Mouse (Mus musculus): ENCODE data around the gene Plaur. TPM values are rescaled to one million over a fixed set of nuclear protein-coding genes. Genes with fewer than 3 reads are reported as not detected.

Gene Plaur
- polyA plus RNA-seq (2015; fragmentation: Nextera tagmentation; extraction: Ambion mirVana) = 1.8 and 2.2 TPM in 2 replicates

- WGBS = 9% methylated on average over 26 of the region's 27 CpGs
- Histone ChIP-seq H3K27ac (ENCODE audit: low read depth, low read length) (no peak within 1 kb of the TSS), H3K4me3 (ENCODE audit: low read length) (no peak within 1 kb of the TSS), H3K4me1 (ENCODE audit: control insufficient read depth, insufficient read depth, low read depth, low read length) (peaks cover 3% of the 10 kb centered on the region; the same call in 1 of the 2 replicates), H3K27me3 (replicated peaks; ENCODE audit: control insufficient read depth, insufficient read depth, low read length) (no peaks in the 10 kb centered on the region; the same call in 1 of the 2 replicates), H3K9me3 (ENCODE audit: control insufficient read depth, low read length) (no peaks in the 10 kb centered on the region), H3K9ac (ENCODE audit: low read depth, low read length) (no peak within 1 kb of the TSS), H3K4me2 (ENCODE audit: low read length) (peak within 1 kb of the TSS; percentile 8), H3K36me3 (ENCODE audit: control insufficient read depth, insufficient read depth, low read length) (no peaks in the 10 kb centered on the region)
- peak; percentile 54; the same call in 1 of the 2 replicates for ATAC-seq
Measured at GRCm38 (mm10) chr7:24462388-24463319, at the start of gene Plaur. TSS of gene Plaur (plus strand) at chr7:24462484.

- Histone ChIP-seq H3K4me2 (ENCODE audit: low read length) (no peak overlapping the region), H3K9me3 (ENCODE audit: control insufficient read depth, low read length) (no peaks in the 10 kb centered on the region), H3K36me3 (ENCODE audit: control insufficient read depth, insufficient read depth, low read length) (peaks cover 3% of the 10 kb centered on the region; the same call in 1 of the 2 replicates), H3K9ac (ENCODE audit: low read depth, low read length) (no peak overlapping the region), H3K4me1 (ENCODE audit: control insufficient read depth, insufficient read depth, low read depth, low read length) (no peaks in the 10 kb centered on the region), H3K27me3 (replicated peaks; ENCODE audit: control insufficient read depth, insufficient read depth, low read length) (no peaks in the 10 kb centered on the region), H3K27ac (ENCODE audit: low read depth, low read length) (no peak overlapping the region), H3K4me3 (ENCODE audit: low read length) (no peak overlapping the region)
- 94% methylated on average over 3 of the region's 3 CpGs for WGBS
- no peak for ATAC-seq
Measured at GRCm38 (mm10) chr7:24413630-24414029, 48.7 kb upstream of the Plaur start.

- H3K4me3 ChIP-seq (ENCODE audit: low read length) = no peak overlapping the region
- H3K36me3 ChIP-seq (ENCODE audit: control insufficient read depth, insufficient read depth, low read length) = peaks cover 3% of the 10 kb centered on the region; the same call in 1 of the 2 replicates
- no peak overlapping the region for H3K9ac ChIP-seq (ENCODE audit: low read depth, low read length)
- no peak for ATAC-seq
- H3K9me3 ChIP-seq (ENCODE audit: control insufficient read depth, low read length) = no peaks in the 10 kb centered on the region
- H3K4me1 ChIP-seq (ENCODE audit: control insufficient read depth, insufficient read depth, low read depth, low read length) = no peaks in the 10 kb centered on the region
- H3K4me2 ChIP-seq (ENCODE audit: low read length) = no peak overlapping the region
- no peak overlapping the region for H3K27ac ChIP-seq (ENCODE audit: low read depth, low read length)
- 85% methylated on average over 7 of the region's 7 CpGs for WGBS
- H3K27me3 ChIP-seq (replicated peaks; ENCODE audit: control insufficient read depth, insufficient read depth, low read length) = no peaks in the 10 kb centered on the region
Measured at GRCm38 (mm10) chr7:24415261-24415660, 47.0 kb upstream of the Plaur start.

- Histone ChIP-seq H3K9me3 (ENCODE audit: control insufficient read depth, low read length) (no peaks in the 10 kb centered on the region), H3K4me2 (ENCODE audit: low read length) (no peak overlapping the region), H3K27me3 (replicated peaks; ENCODE audit: control insufficient read depth, insufficient read depth, low read length) (no peaks in the 10 kb centered on the region), H3K9ac (ENCODE audit: low read depth, low read length) (no peak overlapping the region; the same call in 1 of the 2 replicates), H3K36me3 (ENCODE audit: control insufficient read depth, insufficient read depth, low read length) (peaks cover 8% of the 10 kb centered on the region), H3K4me1 (ENCODE audit: control insufficient read depth, insufficient read depth, low read depth, low read length) (peaks cover 7% of the 10 kb centered on the region), H3K27ac (ENCODE audit: low read depth, low read length) (no peak overlapping the region), H3K4me3 (ENCODE audit: low read length) (no peak overlapping the region)
- ATAC-seq = no peak
- WGBS = 32% methylated on average over 8 of the region's 8 CpGs
Measured at GRCm38 (mm10) chr7:24419579-24419978, 42.7 kb upstream of the Plaur start.

DNA sequence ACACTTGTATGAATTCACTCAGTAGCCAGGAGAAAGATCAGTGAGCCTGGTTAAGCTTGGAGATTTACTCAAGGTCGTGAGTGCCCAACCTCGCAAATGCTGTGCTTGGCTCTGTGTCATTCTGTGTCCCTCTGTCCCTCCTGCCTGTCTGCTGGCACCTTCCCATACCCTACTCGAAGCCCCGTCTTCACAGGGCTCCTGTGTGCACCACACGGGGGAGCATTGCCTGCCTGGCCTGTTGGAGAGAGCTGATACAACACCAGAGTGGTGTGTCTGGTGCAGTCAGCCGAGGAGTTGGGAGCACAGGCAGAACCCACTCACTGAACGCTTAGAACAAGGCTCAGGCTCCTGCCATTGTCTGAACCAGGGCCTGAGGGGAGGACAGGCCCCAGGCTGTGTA lies 40.6 kb upstream of the Plaur start:
- H3K4me1 ChIP-seq (ENCODE audit: control insufficient read depth, insufficient read depth, low read depth, low read length) = peaks cover 7% of the 10 kb centered on the region
- peaks cover 7% of the 10 kb centered on the region for H3K36me3 ChIP-seq (ENCODE audit: control insufficient read depth, insufficient read depth, low read length)
- 50% methylated on average over 7 of the region's 7 CpGs for WGBS
- H3K4me2 ChIP-seq (ENCODE audit: low read length) = no peak overlapping the region
- no peaks in the 10 kb centered on the region for H3K27me3 ChIP-seq (replicated peaks; ENCODE audit: control insufficient read depth, insufficient read depth, low read length)
- peak overlapping the region; percentile 64; the same call in 1 of the 2 replicates for H3K27ac ChIP-seq (ENCODE audit: low read depth, low read length)
- no peak overlapping the region for H3K9ac ChIP-seq (ENCODE audit: low read depth, low read length)
- ATAC-seq = no peak
- H3K4me3 ChIP-seq (ENCODE audit: low read length) = no peak overlapping the region
- H3K9me3 ChIP-seq (ENCODE audit: control insufficient read depth, low read length) = no peaks in the 10 kb centered on the region

GRCm38 (mm10) chr7:24422251-24422650 lies 40.0 kb upstream of the Plaur start:
- Histone ChIP-seq H3K27ac (ENCODE audit: low read depth, low read length) (peak overlapping the region; percentile 64; the same call in 1 of the 2 replicates), H3K4me3 (ENCODE audit: low read length) (no peak overlapping the region), H3K36me3 (ENCODE audit: control insufficient read depth, insufficient read depth, low read length) (peaks cover 4% of the 10 kb centered on the region), H3K27me3 (replicated peaks; ENCODE audit: control insufficient read depth, insufficient read depth, low read length) (no peaks in the 10 kb centered on the region), H3K4me1 (ENCODE audit: control insufficient read depth, insufficient read depth, low read depth, low read length) (peaks cover 7% of the 10 kb centered on the region), H3K9ac (ENCODE audit: low read depth, low read length) (no peak overlapping the region; the same call in 1 of the 2 replicates), H3K9me3 (ENCODE audit: control insufficient read depth, low read length) (no peaks in the 10 kb centered on the region), H3K4me2 (ENCODE audit: low read length) (no peak overlapping the region)
- ATAC-seq = peak; percentile 77
- WGBS = 46% methylated on average over 8 of the region's 8 CpGs

DNA sequence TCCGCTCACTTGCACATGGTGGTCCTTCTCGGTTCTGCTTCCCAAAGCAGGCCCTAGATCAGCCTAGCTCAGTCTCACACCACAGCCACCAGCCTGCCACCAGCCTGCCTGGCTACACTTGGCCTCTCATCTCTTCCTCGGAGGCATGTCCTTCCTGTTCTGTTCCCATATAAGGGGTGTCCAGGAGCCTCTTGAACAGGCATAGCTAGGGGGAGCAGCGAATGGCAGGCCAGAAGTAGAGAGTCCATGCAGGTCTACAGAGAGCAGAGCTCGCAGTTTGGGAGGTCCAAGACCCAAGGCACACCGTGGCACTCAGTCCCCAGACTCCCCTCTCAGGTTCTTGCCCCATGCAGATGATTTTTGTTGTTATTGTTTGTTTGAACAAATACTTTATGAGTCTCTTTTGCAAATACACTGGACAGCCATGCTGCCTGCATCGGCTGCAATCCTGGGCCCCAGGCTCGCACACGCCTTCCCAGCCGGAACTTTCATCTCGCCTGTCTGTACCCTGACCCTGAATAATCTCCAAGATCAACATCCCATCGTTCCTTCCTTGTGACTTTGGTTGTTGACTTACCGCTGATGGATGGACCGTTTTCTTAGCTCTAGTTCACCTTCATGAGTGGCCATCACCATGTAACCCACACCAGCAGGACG lies 39.0 kb upstream of the Plaur start:
- H3K4me2 ChIP-seq (ENCODE audit: low read length) = no peak overlapping the region
- 92% methylated on average over 15 of the region's 15 CpGs for WGBS
- H3K9me3 ChIP-seq (ENCODE audit: control insufficient read depth, low read length) = no peaks in the 10 kb centered on the region
- ATAC-seq = no peak
- H3K4me1 ChIP-seq (ENCODE audit: control insufficient read depth, insufficient read depth, low read depth, low read length) = peaks cover 7% of the 10 kb centered on the region
- no peak overlapping the region for H3K9ac ChIP-seq (ENCODE audit: low read depth, low read length)
- H3K36me3 ChIP-seq (ENCODE audit: control insufficient read depth, insufficient read depth, low read length) = peaks cover 4% of the 10 kb centered on the region
- no peak overlapping the region for H3K4me3 ChIP-seq (ENCODE audit: low read length)
- H3K27me3 ChIP-seq (replicated peaks; ENCODE audit: control insufficient read depth, insufficient read depth, low read length) = no peaks in the 10 kb centered on the region
- H3K27ac ChIP-seq (ENCODE audit: low read depth, low read length) = no peak overlapping the region

DNA sequence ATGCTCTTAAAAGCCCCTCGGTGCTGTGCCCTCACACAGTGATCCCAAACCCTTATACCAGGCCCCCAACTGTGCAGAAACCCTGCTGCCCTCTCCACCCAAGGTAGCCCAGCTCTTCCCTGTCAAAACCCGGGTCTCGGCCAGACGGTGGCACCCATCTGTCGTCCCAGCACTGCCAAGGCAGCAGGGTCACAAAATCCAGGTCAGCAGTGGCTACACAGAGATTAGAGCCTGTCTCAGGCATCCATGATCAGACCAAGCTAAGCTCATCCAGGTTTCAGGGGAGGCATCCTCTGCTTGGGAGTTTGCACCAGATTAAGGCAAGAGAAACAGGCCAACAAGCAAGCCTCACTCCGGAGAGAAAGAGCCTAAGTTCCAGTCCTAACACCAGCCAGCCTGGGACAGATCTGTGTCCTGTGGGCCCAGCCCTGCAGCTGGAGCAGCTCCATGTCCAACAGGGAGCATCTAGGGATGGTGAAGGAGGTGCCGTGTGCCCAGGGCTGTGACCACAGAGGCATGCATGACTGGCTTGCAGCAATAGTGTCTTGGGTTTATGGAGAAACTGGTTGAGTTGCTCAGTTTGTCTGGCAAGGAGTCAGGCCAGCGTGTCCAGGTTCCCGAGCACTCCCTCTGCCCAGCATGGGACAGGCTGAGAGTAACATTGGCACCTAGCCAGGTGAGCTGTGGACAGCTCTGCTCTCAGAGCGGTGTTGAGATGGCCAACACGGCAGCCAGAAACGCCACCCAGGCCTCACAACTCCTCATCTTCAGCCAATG lies 38.1 kb upstream of the Plaur start:
- H3K4me2 ChIP-seq (ENCODE audit: low read length) = no peak overlapping the region
- H3K9ac ChIP-seq (ENCODE audit: low read depth, low read length) = peak overlapping the region; percentile 15; the same call in 1 of the 2 replicates
- 73% methylated on average over 12 of the region's 12 CpGs for WGBS
- H3K9me3 ChIP-seq (ENCODE audit: control insufficient read depth, low read length) = no peaks in the 10 kb centered on the region
- peaks cover 7% of the 10 kb centered on the region for H3K4me1 ChIP-seq (ENCODE audit: control insufficient read depth, insufficient read depth, low read depth, low read length)
- no peaks in the 10 kb centered on the region for H3K27me3 ChIP-seq (replicated peaks; ENCODE audit: control insufficient read depth, insufficient read depth, low read length)
- H3K4me3 ChIP-seq (ENCODE audit: low read length) = no peak overlapping the region
- 0 out of 2 replicates have a peak overlapping the region, but pooled peaks have one; percentile 35 for H3K27ac ChIP-seq (ENCODE audit: low read depth, low read length)
- H3K36me3 ChIP-seq (ENCODE audit: control insufficient read depth, insufficient read depth, low read length) = peaks cover 4% of the 10 kb centered on the region
- peak; percentile 43; the same call in 1 of the 2 replicates for ATAC-seq

Data from hindbrain, embryonic 16.5 days (tissue).